Mouse (Mus musculus) mouse embryonic stem cell (cell line): ENCODE measurements around the gene R3hdm4.

ENCODE experiments used
- in situ Hi-C, 2 experiments: fragments of 300-500 bp; cut with MboI; formaldehyde crosslinking; loops; 1 replicate in 1 of 2; 3 replicates in 1 of 2; pipeline ENCODE4 v1.14.3; 2019 to 2020; ENCODE audit warnings: low sequenced_read_pairs in 2 of 2, low pct_unique_long_range_greater_than_20kb in 1 of 2, mixed read lengths in 1 of 2; ENCODE audit not compliant: unreplicated experiment in 1 of 2

The R3hdm4 gene

GRCm38 (mm10) chr10:79884446-79884845 lies 36.6 kb downstream of the R3hdm4 start:
- in situ Hi-C loops = loop anchor here in 1 of 2 experiments (5.0 kb wide), 2 partner anchors 43 to 52 kb away; partner anchors contain the start of gene Arid3a

GRCm38 (mm10) chr10:79883297-79884084 lies 37.5 kb downstream of the R3hdm4 start:
- in situ Hi-C loops = loop anchor here in 1 of 2 experiments (5.0 kb wide), 2 partner anchors 44 to 51 kb away; partner anchors contain the start of gene Arid3a

GRCm38 (mm10) chr10:79881981-79882380 lies 39.0 kb downstream of the R3hdm4 start:
- in situ Hi-C loops = loop anchor here in 1 of 2 experiments (5.0 kb wide), 2 partner anchors 45 to 50 kb away; partner anchors contain the start of gene Arid3a

- in situ Hi-C loops = loop anchor here in 1 of 2 experiments (5.0 kb wide), 2 partner anchors 47 to 48 kb away; partner anchors contain the start of gene Arid3a
Observed at GRCm38 (mm10) chr10:79880721-79881120, 40.3 kb downstream of the R3hdm4 start.

- in situ Hi-C loops = no loop called here
Observed at GRCm38 (mm10) chr10:79879527-79879926, 41.5 kb downstream of the R3hdm4 start.

GRCm38 (mm10) chr10:79877757-79878156 lies 43.3 kb downstream of the R3hdm4 start:
- in situ Hi-C loops = no loop called here

GRCm38 (mm10) chr10:79877174-79877573 lies 43.8 kb downstream of the R3hdm4 start:
- in situ Hi-C loops = no loop called here

GRCm38 (mm10) chr10:79874290-79874862 lies 46.6 kb downstream of the R3hdm4 start, which contains the start of the genes Prtn3 and Plppr3:
Gene Prtn3, plus strand, starts transcription at chr10:79874476.
Gene Plppr3, minus strand, starts transcription at chr10:79874634.
- in situ Hi-C loops = no loop called here

GRCm38 (mm10) chr10:79873715-79874289 lies 47.2 kb downstream of the R3hdm4 start:
- in situ Hi-C loops = no loop called here

- in situ Hi-C loops = no loop called here
Observed at GRCm38 (mm10) chr10:79873313-79873712, 47.7 kb downstream of the R3hdm4 start.

- in situ Hi-C loops = no loop called here
Observed at GRCm38 (mm10) chr10:79872862-79873261, 48.1 kb downstream of the R3hdm4 start.

GRCm38 (mm10) chr10:79871845-79872244 lies 49.2 kb downstream of the R3hdm4 start:
- in situ Hi-C loops = no loop called here

GRCm38 (mm10) chr10:79866601-79867000 lies 54.4 kb downstream of the R3hdm4 start:
- in situ Hi-C loops = no loop called here

GRCm38 (mm10) chr10:79865801-79866295 lies 55.2 kb downstream of the R3hdm4 start:
- in situ Hi-C loops = no loop called here

- in situ Hi-C loops = no loop called here
Observed at GRCm38 (mm10) chr10:79865189-79865601, 55.8 kb downstream of the R3hdm4 start.

- in situ Hi-C loops = no loop called here
Observed at GRCm38 (mm10) chr10:79864351-79865188, 56.4 kb downstream of the R3hdm4 start.

- in situ Hi-C loops = no loop called here
Observed at GRCm38 (mm10) chr10:79862925-79863324, 58.1 kb downstream of the R3hdm4 start.
